Mouse (Mus musculus) testis, adult 2 months (tissue): Measurements from ENCODE around the gene Gnb1l.

Source experiments
- CTCF ChIP-seq: fragments of 200-500 bp; IDR thresholded peaks from 2 replicates; pipeline ENCODE4 v1.5.1; 2012; ENCODE audit warnings: low read depth, mild to moderate bottlenecking, inconsistent platforms, low read length, moderate library complexity; ENCODE audit not compliant: control insufficient read depth, insufficient read depth, insufficient replicate concordance
- POLR2A ChIP-seq: fragments of 200-500 bp; IDR thresholded peaks from 2 replicates; pipeline ENCODE4 v1.6.1; 2012; ENCODE audit warnings: low read depth, mild to moderate bottlenecking, inconsistent platforms, low read length, moderate library complexity; ENCODE audit not compliant: control insufficient read depth

DNA sequence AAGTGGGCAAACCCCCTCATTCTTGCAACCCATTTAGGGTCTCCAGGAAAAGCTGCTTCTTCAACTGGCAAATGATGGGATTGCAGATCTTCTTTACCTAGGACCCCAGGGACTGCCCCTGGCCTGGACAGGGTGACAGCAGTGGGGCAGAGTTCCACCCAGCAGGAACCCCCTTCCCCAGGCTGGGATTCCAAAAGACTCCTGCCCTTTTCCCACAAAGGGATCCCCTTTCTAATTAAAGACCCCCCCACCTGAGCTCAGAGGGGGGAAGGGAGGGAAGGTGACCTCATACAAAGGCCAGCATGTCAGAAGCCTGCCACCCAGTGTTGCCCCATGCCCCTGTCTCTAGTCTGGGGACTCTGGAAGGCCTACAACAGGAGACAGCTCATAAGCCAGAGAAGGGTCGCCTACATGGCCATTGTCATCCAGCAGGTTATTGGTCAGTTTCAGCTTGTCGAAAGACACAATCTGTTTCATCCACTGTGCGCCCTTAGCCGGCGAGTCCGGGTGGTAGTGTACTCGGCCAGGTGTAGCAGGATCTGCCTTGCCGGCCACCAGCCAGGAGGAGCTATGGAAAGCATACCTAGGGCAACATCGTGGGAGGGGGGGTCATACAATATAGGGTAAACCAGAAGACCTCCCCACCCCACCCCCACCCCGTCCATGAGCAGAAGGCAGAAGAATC lies 85.3 kb downstream of the Gnb1l start:
- TF ChIP-seq CTCF (no peak), POLR2A (no peak)
